Mouse (Mus musculus) cerebellum, adult 9-11 months (tissue): ENCODE data around the gene AI481877.
"Not testable (repeated sequence)": the region's sequence is repeated elsewhere in the genome, so short reads cannot be mapped to it uniquely, and the experiment has no call there.

ENCODE experiments used
- DNase-seq: peaks from one replicate; pipeline ENCODE4 v3.0.0; 2022

The AI481877 gene

DNA sequence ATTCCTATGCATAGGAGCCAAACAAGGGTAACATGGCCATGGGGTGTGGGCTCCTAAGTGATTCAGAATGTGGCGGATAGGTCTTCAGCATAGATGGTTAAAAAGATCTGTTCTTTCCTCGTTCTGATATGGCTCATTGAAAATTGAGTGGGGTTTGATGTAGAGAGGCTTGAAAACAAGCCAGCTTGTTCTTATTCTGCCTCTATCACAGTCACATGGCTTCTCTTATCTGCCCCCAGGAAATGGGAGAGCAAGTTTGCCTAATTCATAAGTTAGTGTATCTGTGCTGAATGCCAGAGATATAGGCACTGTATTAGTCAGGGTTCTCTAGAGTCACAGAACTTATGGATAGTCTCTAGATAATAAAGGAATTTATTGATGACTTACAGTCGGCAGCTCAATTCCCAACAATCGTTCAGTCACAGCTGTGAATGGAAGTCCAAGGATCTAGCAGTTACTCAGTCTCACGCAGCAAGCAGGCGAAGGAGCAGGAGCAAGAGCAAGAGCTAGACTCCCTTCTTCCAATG, at the start of gene AI481877:
AI481877 (minus strand) TSS at position 477 of the 527 bp plus-strand sequence.
- not testable (repeated sequence) for DNase-seq

DNA sequence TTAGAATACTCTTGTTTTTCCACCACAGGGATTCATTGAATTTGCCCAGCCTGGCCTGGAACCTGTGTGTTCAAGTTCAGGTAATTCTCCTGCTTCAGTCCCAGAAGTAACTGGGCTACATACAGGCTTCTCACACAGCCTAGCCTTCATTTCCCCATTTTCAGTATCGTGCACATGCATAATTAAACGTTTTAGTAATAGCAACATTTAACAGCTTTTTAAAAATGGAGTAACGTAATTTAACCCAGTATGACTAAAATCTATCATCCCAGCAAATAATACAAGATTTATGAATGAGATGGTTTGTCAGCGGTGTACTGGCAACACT, 49.7 kb upstream of the AI481877 start:
- no peak for DNase-seq

DNA sequence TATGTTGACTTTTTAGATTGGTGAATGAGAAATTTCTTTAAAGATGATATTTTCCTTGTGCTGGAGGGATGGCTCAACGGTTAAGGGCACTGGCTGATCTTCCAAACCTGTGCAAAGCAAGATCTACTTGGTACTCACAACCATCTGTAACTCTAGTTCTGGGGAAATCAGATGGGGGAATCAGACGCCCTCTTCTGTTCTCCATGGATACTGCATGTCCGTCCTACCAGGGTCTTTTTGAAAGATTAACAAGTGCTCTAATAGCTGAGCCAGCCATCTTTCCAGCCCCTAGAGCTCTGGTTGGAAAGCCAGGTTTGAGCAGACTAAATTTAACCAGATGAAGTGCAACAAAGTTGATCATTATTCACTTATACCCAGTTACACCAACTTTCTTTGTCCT, 48.5 kb upstream of the AI481877 start:
- DNase-seq: no peak

DNA sequence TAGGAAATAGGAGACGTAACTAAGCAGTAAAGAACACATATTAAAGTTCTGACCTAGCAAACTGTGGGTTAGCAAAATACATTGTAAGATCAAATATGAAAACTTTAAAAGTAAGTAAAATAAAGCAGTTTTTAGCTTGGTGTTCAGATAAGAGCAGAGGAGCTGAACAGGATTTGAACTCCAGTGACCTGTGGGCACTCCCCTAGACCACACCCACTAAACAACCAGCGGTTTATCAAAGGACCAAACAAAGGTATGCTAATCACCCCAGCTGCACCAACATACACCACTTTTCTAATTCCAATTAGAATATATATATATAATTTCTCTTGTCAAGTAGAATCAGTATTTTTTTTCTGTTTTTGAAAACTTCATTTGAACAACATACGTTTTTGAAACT, 46.9 kb upstream of the AI481877 start:
- no peak for DNase-seq

DNA sequence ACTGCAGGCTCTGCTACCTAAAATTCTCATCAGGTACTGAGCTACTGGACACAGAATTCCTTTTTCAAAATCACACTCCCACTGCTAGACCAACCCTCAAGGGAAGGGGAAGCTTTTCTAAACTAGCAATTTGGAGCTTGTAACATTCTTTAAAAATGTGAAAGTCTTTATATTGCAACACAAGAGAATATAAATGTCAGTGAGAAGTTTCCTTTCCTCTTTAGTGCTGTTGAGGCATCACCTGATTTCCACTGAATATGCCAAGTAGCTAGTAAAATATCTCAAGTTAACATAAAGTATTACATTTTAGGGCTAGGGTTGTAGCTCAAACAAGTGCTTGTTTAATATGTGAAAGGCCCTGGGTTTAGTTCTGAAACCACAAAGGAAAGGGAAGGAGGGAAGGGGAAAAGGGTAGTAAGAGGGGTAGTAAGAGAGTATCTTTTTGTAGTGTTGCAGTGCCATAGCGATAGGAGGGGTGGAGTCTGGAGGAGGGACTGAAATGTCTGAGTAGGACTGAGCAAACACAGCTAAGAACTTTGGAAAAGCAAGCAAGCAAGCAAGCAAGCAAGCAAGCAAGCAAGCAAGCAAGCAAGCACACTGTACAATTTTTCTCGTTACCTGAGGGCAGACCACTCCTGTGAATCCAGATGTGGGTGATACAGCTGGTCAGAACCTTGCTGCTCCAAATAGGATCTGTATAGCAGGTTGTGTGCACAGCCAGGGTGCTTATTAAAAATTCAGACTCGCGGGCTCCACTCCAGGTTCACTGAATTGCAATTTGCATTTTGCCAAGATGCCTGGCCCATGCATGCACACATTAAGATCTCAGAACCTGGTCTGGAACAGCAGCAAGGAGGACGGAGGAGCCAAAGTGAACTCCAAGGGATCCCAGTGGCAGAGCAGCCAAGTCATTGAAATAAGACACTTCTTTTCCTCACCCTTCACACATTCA, 42.8 kb upstream of the AI481877 start:
- DNase-seq: no peak

DNA sequence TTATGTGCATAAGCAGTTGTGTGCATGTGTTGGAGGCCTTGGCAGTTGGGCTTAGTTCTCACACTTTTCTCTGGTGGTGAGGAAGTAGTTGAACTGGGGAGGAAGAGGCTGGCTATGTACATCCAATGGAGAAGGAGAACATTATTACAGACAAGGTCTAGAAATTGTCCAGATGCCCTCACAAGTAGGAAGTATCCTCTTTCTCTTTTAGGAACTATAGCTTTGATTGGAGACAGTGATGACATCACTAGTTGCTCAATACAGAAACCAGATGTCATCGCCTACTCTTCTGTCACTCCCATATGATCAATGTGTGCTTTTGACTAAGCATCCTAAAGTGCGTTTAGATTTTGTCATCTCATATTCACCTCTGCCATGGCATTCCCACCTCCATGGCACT, 38.8 kb upstream of the AI481877 start:
- DNase-seq: no peak

DNA sequence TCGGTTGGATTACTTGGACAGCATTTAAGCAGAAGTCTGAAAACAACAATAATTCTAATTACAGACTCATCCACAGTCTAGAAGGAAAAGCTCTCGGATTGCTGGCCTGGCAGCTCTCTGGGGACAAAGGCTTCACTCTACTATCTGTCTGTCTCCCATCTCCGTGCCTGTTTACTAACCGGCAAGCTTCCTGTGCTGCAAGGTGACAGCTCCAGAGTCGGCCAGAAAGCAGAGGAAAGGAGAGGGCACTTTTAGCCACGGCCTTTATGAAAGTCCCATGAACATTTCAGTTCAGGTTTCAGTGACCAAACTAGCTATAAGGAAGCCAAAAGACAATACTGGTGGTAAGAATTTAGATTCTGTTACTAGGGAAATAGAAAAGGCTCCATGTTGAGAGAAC, 37.1 kb upstream of the AI481877 start:
- no peak for DNase-seq

DNA sequence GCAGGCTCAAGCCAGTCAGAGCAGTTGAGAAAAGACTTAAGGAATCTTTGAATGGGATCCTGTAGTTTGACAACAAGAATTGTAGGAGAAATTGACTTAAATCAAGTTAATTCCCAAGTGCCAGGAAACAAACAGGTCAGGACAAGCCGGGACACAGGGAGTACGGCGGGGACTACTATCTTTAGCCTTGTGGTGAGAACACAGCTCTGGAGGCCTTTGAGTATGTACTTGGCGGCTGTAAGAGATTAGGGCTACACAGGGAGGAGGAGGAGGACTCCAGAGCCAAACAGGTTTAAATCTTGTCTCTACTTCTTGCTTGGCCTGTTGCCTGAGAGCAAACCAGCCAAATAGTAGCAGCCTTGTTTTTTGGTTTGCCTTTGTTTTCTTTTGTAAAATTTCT, 36.2 kb upstream of the AI481877 start:
- DNase-seq: no peak

DNA sequence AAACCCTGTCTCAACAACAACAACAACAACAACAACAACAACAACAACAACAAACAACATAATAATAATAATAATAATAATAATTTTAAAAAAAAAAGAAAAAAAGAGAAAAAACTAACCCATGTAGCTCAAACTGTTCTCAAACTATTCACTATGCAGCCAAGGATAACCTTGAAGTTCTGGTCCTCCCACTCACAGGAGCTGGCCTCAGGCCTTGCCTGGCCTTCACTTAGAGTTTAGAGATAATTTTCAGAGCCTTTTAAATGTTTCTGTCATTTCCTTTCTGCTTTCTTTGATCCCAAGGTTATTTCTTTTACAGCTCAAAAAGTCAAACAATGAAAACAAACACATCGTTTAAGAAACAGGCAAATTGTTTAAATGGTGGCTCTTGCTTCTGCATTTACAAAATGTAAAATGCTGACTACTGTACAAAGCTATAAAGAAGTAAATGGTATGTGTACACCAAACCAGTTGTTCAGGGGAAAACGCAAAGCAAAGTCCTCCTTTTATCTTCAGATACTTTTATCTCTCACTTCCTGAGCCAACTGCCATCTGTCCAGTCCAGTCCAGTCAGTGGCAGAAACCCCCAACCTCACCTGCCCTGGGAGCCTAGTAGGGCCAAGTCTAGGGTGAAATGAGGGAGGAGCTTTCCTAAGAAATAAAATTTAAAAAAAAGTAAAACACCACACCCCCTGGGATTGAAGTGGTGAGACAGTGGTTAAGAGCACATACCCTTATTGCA, 34.6 kb upstream of the AI481877 start:
- no peak for DNase-seq

DNA sequence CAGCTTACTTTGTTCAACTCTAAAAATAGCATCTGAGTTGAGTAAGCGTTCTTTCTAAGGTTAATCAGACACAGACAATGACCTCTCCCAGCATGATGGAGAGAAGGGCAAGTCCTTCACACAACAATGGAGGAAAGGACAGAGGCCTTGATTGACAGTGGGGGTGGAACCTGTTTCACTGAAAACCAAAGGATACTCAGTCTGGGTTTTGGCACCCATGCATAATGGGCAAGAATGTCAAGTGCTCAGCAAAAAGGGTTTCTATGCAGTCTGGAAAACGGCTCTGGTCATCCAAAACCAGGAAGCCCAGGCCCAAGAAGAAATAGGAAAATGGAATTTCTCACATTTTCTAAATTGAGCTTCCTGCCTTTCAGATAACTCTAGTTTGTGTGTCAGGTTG, 33.8 kb upstream of the AI481877 start:
- DNase-seq: no peak

DNA sequence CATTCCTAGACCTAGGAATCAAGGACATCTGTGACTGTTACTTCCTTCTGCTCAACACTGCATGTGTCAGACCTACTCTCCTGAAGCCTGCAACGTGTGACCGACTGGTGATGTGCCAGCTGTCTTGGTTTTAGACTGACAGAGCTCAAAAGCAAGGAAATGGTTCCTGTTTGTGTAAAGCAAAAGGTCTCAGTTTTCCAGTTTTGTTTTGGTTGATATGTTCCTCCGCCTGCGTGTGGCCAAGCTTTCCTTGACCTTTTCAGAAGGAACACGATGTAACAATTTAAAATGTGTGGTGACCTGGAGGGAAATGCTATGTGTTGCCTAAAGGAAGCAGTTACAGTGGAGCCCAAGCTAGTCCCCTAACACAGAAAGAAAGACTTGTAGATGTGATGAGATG, 31.2 kb upstream of the AI481877 start:
- no peak for DNase-seq

DNA sequence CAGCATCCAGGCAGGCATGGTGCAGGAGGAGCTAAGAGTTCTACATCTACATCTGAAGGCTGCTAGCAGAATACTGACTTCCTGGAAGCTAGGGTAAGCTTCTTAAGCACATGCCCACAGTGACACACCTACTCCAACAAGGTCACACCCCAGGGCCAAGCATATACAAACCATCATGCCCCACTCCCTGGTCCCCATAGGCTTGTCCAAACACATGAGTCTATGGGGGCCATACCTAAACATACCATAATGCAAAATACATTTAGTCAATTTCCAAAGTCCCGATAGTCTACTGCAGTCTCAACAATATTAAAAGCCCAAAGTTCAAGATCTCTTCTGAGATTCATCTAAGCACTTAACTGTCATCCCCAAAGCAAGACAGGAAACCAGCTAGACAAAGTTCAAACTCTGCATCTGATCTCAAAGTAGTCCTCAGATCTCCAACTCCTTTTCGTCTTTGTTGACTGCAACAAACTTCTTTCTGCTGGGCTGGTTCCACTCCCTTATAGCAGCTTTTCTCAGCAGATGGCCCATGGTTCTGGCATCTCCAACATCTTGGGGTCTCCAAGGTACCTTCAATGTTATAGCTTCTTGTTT, 28.6 kb upstream of the AI481877 start:
- no peak for DNase-seq

DNA sequence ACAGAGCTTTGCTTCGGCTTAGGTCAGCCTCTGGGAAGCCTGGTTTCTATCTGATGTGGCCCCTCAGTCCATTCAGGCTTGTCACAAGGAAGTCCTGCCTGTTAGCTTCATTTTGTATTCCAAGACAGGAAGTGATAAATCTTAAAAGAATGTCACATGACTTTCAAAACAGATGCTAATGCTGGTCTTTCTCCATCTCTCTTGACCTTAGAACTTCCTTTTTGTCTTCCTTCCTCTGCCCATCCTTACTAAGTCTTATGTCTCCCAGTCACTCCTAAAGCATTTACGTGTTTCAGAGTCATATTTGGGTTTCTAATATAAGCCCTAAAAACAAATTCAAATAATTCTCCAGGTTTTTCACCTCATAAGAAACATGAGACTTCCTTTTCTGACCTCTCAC, 25.3 kb upstream of the AI481877 start:
- DNase-seq: no peak

DNA sequence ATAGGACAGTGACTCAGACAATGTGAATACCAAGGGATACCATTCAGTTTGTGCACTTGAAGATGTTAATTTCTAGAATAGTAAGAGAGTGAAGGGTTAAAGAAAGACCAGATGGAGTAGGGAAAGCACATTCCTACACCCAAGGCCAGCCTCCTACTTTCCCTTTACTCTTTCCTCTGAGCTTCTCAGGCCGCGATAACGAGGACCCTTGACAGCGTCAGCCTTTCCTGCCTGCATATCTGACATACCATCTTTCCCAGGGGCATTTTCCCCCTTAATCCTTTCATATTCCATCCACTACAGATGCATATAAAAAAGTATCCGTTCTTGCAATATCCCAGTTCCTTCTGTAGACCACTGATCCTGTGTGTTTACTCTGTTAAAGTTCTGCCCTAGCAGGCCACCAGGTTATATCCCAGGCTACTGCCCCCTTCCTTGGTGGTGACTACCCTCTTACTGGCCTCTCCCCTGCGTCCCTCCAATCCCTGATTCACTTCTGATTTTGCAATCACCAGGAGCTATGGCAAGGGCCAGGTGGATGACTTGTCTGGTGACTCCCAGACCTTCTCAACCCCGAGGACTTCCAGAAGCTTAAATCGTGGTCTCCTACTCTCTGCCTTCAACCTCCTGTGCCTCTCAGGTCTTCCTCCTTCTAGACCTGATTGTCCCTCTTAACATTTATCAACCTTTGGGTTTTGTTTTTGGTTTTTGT, 22.3 kb upstream of the AI481877 start:
- no peak for DNase-seq

DNA sequence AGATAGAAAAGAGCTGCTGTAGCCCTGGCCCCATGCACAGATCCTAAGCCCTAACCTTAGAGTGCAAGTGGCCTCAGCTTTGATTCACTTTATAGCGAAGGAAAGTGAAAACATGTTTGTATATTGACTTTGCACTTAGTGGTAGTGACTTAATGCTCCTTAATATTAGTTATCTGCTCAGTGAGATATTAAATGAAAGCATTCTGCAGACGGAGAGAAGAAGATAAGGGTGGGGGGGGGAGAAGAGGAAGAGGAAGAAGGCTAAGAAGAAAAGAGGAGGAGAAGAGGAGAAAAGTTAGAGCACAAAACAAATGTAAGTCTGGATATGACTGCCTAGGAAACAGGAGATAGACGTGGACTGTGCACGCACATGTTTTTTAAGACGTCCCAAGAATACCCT, 21.5 kb upstream of the AI481877 start:
- DNase-seq: no peak

DNA sequence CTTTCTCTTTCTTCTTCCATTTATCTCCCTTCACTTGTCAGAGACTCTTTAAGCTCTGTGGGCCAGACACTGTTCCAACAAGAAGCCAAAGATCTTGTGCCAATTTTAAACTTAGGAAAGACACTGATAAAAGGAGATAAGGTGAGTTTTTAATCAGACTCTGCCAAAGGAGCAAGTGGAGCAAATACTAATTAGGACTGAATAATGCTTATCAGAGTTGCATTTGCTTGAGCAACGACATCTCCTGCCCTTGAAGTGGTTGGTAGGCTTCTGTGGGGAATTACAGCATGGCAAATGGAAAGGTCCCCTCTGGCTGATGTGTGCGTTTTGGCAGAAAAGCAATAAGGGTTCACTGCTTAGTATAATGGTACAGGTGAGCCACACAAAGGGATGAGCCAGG, 18.9 kb upstream of the AI481877 start:
- no peak for DNase-seq

DNA sequence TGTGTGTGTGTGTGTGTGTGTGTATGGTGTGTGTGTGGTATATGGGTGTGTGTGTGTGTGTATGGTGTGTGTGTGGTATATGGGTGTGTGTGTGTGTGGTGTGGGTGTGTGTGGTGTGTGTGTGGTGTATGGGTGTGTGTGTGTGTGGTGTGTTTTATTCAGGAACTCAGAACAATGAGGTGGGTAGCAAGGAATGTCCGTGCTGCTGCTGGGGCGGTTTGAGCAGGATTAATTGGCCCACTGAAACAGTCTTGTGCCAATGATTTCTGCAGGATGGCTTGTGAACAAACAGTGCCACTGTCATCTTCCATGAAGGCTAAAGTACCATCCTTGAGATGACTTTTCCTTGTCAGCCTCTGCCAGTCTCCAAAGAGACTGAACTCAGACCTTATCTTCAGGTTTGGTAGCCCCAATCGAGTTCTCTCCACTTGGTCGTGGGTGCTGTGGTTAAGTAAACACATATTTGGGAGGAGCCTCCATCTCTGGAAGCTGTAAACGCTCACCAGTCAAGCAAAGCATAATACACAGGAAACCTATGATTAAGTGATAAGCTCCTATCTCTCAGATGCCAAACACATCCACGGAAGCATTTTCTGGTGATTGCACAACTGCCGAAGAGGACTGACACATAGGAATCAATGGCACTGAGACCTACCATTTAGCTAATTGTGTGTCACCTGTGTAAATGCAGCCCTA, 18.3 kb upstream of the AI481877 start:
- DNase-seq: no peak

DNA sequence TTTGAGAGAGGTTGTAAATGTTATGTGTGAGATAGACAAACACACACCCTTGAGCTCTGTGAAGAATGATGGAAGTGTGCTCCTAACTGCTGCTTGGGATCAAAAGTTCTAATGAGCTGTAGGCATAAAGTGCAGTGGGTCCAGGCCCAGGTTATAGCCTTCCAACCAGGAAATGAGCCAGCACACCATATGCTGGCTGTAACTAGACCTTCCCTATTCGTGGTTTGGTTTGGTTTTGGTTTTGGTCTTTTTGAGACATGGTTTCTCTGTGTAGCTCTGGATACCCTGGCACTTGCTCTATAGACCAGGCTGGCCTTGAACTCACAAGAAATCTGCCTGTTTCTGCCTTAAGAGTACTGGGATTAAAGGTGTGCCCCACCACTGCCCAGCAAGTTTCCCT, 13.2 kb upstream of the AI481877 start:
- no peak for DNase-seq

DNA sequence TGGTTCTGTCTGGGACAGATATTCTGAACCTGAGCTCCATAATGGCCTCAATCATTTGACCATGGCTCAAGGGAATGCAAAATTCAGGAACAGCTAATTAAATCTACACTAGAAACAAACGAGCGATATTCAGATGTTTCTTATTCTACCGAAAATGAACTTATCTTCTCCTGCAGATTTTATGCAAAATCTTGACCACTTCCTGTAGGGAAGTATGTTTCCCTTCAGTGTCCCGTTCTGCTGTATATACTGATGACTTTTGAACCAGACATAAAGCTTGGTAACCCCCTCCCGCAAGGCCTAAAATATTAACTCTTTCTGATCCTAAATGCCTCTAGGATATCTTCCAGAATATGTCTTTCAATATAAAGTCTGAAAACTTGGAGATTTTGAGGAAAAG, 12.1 kb upstream of the AI481877 start:
- DNase-seq: no peak

DNA sequence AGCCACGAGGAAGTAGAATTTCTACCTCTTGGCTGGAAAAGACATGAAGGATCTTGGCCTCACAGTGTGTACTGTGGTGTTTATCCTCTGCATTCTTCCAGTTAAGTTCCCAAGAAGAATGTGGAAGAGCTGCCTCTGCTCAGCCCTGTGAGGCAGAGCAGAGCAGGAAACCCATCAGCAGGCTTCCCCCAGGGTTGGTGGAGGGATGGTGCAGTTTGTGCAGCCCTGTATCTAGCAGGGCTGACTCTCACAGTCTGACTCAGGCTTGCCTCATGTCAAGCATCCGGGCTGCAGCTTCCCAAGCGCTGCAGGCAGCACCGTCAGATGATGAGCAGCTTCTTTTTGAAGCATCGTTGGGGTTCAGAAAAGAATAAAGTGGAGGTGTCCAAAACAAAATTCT, 10.3 kb upstream of the AI481877 start:
- DNase-seq: no peak

DNA sequence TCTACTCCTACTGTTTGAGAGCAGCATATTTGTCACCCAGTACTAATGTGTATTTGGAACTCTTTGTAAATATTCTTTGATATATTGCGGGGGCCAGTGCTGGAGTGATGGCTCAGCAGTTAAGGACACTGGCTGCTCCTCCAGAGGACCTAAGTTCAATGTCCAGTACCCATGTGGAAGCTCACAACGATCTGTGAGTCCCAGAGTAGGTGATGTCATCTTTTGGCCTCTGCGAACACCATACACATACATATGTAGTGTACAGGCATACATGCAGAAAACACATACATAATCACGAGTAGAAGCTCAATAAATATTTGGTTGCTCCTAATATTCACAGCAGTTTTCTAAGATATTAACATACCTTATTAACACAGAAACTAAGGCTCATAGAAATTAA, 9.8 kb downstream of the AI481877 start:
- no peak for DNase-seq

DNA sequence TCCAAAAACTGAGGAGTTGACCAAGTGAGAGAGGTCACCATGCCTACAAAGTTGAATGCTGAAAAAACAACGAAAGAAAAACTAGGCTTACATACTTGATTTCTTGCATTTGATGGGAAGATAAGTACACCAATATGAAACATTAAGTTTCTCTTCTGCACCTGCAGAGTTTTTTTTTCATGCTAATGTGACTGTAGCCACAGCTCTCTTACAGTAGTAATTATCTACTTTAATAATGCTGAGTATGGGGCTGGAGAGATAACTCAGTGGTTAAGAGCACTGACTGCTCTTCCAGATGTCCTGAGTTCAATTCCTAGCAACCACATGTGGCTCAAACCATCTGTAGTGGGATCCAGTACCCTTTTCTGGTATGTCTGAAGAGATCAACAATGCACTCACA, 13.7 kb downstream of the AI481877 start:
- no peak for DNase-seq
